Mouse (Mus musculus) G1E (cell line): ENCODE measurements around the gene Hist1h2ab. TPM values are rescaled to one million over a fixed set of nuclear protein-coding genes. Genes with fewer than 3 reads are reported as not detected.
"Not testable (repeated sequence)": the region's sequence is repeated elsewhere in the genome, so short reads cannot be mapped to it uniquely, and the experiment has no call there.

Experiments
- ATAC-seq: 2 replicates; pipeline ENCODE4 v1.8.0; 2016; ENCODE audit warnings: mild to moderate bottlenecking; ENCODE audit not compliant: insufficient number of reproducible peaks, poor library complexity, low FRiP score, severe bottlenecking; ENCODE audit errors: extremely low read depth
- DNase-seq: peaks from one replicate; pipeline ENCODE4 v3.0.0; 2012; ENCODE audit warnings: low spot score
- H3K27me3 ChIP-seq: 2 replicates; pipeline ENCODE4 v1.6.1; 2012; ENCODE audit warnings: mild to moderate bottlenecking, low read length, inconsistent platforms; ENCODE audit not compliant: insufficient read depth
- H3K36me3 ChIP-seq: replicated peaks from 2 replicates; pipeline ENCODE3; 2012; ENCODE audit warnings: mild to moderate bottlenecking, inconsistent platforms
- H3K4me1 ChIP-seq: 2 replicates; pipeline ENCODE4 v1.6.1; 2012; ENCODE audit warnings: low read depth, low read length, inconsistent platforms, mixed read lengths; ENCODE audit not compliant: insufficient read depth
- H3K4me3 ChIP-seq: 2 replicates; pipeline ENCODE4 v1.5.1; 2012; ENCODE audit warnings: low read depth, mild to moderate bottlenecking, inconsistent platforms, low read length, moderate library complexity, mixed read lengths
- H3K9me3 ChIP-seq: replicated peaks from 2 replicates; pipeline ENCODE4 v1.6.1; 2012; ENCODE audit warnings: inconsistent platforms
- CTCF ChIP-seq: IDR thresholded peaks from 2 replicates; pipeline ENCODE4 v1.5.1; 2012; ENCODE audit warnings: low read depth, low read length, inconsistent platforms, mixed read lengths
- GATA1 ChIP-seq: IDR thresholded peaks from 2 replicates; pipeline ENCODE4 v1.6.1; 2012; ENCODE audit warnings: borderline replicate concordance, low read length, inconsistent platforms, mixed read lengths
- GATA2 ChIP-seq: IDR thresholded peaks from 2 replicates; pipeline ENCODE4 v1.6.1; 2012; ENCODE audit warnings: low read depth, low read length, inconsistent platforms, borderline replicate concordance
- POLR2AphosphoS5 ChIP-seq: IDR thresholded peaks from 2 replicates; pipeline ENCODE4 v1.6.1; 2012; ENCODE audit warnings: low read depth, low read length, inconsistent platforms; ENCODE audit not compliant: insufficient replicate concordance
- TAL1 ChIP-seq: conservative IDR thresholded peaks from 2 replicates; pipeline ENCODE4 v1.6.1; 2012; ENCODE audit warnings: low read depth, low read length, inconsistent platforms, mixed read lengths
- polyA plus RNA-seq: library from polyadenylated mRNA; stranded (reverse); fragments of >175 nt; gene quantifications from 2 replicates; pipeline ENCODE4 v1.2.3, GENCODE M21; 2012
- total RNA-seq, 2 experiments: library from RNA; stranded (forward) in 1 of 2; stranded (reverse) in 1 of 2; fragments of 200-1000 nt in 1 of 2; fragments of >200 nt in 1 of 2; fragmentation: Nextera tagmentation in 1 of 2; gene quantifications; 2 replicates each; pipeline ENCODE4 v1.2.3; 2014 to 2017

Gene Hist1h2ab
- total and polyA plus RNA-seq, 3 experiments = 24.2 to 1,062 (median 535) TPM

DNA sequence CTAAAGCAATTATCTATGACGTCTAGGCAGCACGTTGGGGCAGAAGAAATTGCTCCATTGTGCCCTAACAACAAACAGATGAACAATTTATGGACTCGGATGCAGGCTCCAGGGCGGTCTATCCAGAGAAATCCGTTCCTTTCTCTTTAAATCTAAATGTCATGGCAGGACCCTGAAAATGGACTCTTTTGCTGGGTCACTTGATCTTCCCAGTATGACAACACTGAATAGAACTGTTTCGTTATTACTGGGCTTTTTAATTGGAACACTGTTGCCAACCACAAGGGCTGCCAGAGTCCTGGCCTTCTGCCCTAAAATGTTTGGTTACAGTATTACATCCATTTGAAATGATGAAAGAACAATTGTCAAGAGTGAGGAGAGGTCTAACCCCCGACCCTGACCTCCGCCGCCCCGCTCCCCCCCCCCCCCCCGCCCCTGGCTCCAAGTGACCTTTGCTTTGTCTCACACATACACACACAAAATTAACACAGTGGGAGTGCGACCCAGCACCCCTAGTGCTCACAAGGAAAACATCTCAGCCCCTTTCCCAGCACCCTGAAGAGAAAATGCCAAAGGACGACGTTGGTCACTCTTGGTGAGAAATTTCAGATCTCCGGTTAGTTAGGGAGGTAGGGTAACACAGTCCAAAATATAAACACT lies 41.1 kb upstream of the Hist1h2ab start:
- no peak for ATAC-seq
- Histone ChIP-seq H3K4me1 (peaks cover 20% of the 10 kb centered on the region), H3K4me3 (peak overlapping the region; percentile 69)

GRCm38 (mm10) chr13:23710374-23711089 lies 40.4 kb upstream of the Hist1h2ab start, which contains the start of gene Hfe:
Gene Hfe (minus strand): TSS chr13:23710854.
- TF ChIP-seq CTCF (no peak), TAL1 (no peak), GATA1 (no peak), POLR2AphosphoS5 (no peak), GATA2 (no peak)
- H3K36me3 ChIP-seq = no peaks in the 10 kb centered on the region
- H3K9me3 ChIP-seq = no peaks in the 10 kb centered on the region
- H3K4me1 ChIP-seq = peaks cover 19% of the 10 kb centered on the region
- DNase-seq (no peak), ATAC-seq (0 out of 2 replicates have a peak, but pooled peaks have one; percentile 8)
- peak within 1 kb of the TSS; percentile 69 for H3K4me3 ChIP-seq
- H3K27me3 ChIP-seq = peaks cover 47% of the 10 kb centered on the region

More for the DNA sequence above, 41.1 kb upstream of the Hist1h2ab start:
- no peak for TF ChIP-seq GATA2
- TF ChIP-seq CTCF = no peak
- no peak for TF ChIP-seq POLR2AphosphoS5
- no peak for TF ChIP-seq GATA1
- TF ChIP-seq TAL1 = no peak
- H3K9me3 ChIP-seq = no peaks in the 10 kb centered on the region
- no peak for DNase-seq
- peaks cover 46% of the 10 kb centered on the region for H3K27me3 ChIP-seq
- no peaks in the 10 kb centered on the region for H3K36me3 ChIP-seq

GRCm38 (mm10) chr13:23716261-23717042 lies 34.5 kb upstream of the Hist1h2ab start:
- ATAC-seq = no peak
- DNase-seq = no peak
- no peaks in the 10 kb centered on the region for H3K36me3 ChIP-seq

GRCm38 (mm10) chr13:23717176-23717575 lies 33.8 kb upstream of the Hist1h2ab start:
- DNase-seq (no peak), ATAC-seq (no peak)
- TF ChIP-seq CTCF = no peak
- TF ChIP-seq GATA1 = no peak
- TF ChIP-seq POLR2AphosphoS5 = no peak
- no peak for TF ChIP-seq GATA2
- no peak for TF ChIP-seq TAL1
- H3K4me3 ChIP-seq = no peak overlapping the region
- H3K4me1 ChIP-seq = no peaks in the 10 kb centered on the region
- peaks cover 16% of the 10 kb centered on the region; the same call in 1 of the 2 replicates for H3K27me3 ChIP-seq
- H3K9me3 ChIP-seq = no peaks in the 10 kb centered on the region
- no peaks in the 10 kb centered on the region for H3K36me3 ChIP-seq

More at GRCm38 (mm10) chr13:23716261-23717042, 34.5 kb upstream of the Hist1h2ab start:
- H3K4me1 ChIP-seq = no peaks in the 10 kb centered on the region
- peaks cover 16% of the 10 kb centered on the region; the same call in 1 of the 2 replicates for H3K27me3 ChIP-seq
- TF ChIP-seq GATA1 (no peak), TAL1 (no peak), POLR2AphosphoS5 (no peak), CTCF (no peak), GATA2 (no peak)
- H3K9me3 ChIP-seq = no peaks in the 10 kb centered on the region
- H3K4me3 ChIP-seq = no peak overlapping the region

DNA sequence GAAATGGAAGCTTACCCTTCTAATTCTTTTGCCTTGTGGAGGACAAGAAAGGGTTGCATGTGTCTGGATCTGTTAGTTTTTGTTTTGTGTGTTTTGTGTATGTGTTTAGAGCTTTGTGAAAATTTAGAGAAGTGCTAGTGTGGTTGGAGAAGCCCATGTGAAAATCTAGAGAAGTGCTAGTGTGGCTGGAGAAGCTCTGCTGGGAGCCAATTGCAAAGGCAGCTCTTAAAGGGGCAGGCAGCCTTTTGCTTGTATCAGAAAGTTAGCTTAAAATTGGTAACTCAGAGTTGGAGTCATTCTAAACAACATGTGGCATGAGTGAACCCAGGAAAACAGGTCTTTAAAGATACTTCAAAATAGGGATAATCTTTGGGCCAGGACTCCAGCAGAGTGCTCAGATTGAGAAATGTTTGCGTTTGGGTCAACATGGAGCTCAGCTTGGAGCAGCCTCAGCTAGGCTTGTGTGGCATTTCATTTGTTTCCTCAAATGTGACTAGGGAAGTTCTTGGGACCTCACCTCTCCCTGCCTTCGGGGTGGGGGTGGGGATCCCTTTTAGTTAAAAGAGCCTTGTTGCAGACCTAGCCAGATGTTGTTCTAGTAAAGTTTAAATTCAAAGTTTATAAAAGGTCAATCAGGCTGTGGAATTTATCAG lies 33.2 kb upstream of the Hist1h2ab start:
- DNase-seq, H3K4me1 ChIP-seq, H3K36me3 ChIP-seq, H3K9me3 ChIP-seq, H3K4me3 ChIP-seq, ATAC-seq: not testable (repeated sequence)
- H3K27me3 ChIP-seq = peaks cover 21% of the 10 kb centered on the region

GRCm38 (mm10) chr13:23724239-23724638 lies 26.7 kb upstream of the Hist1h2ab start:
- H3K4me3 ChIP-seq = no peak overlapping the region
- no peaks in the 10 kb centered on the region for H3K9me3 ChIP-seq
- H3K36me3 ChIP-seq = no peaks in the 10 kb centered on the region
- no peak for DNase-seq
- TF ChIP-seq GATA1 = no peak
- no peak for TF ChIP-seq CTCF
- no peak for TF ChIP-seq TAL1
- TF ChIP-seq POLR2AphosphoS5 = no peak
- TF ChIP-seq GATA2 = no peak
- no peaks in the 10 kb centered on the region for H3K4me1 ChIP-seq
- ATAC-seq = no peak
- H3K27me3 ChIP-seq = peaks cover 37% of the 10 kb centered on the region
